10 mouse cellular contexts compared by ENCODE assay signal in the genomic region with DNA sequence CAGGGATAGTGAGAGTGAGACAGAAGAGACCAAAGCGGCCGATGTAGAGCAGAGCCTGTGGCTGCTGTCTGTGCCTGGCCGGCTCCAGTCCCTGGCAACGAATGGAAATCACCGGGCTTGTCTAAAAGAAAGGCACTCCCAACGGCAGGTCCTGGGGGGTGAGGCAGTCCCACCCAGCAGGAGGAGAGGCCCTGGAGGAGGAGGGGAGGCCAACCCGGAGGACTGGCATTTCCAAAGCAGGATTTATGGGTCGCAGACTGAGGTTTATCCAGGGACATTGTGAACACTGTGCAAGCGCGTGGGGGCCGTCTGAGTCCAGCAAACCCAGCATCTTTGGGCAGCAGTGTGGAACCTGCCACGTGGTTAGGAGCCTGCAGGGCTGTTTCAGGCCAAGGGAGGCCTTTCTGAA. TPM values are rescaled to one million over a fixed set of nuclear protein-coding genes. Genes with fewer than 3 reads are reported as not detected.
A peak's percentile ranks its signal among the peaks of the same experiment; 100 is the strongest.
DNase-seq lines count a peak whose midpoint lies in the region; ATAC-seq lines count a peak whose summit lies in the region.
"Had no signal": no experiment of that assay in that cellular context is flagged by ENCODE, and none has a peak within 500 bp of the region (broad histone marks: within the 10 kb centered on the region; RNA-seq: fewer than 3 reads in every experiment).

No protein-coding gene starts in this region.

- H3K4me1 ChIP-seq in intestine, embryonic 14.5 days (replicated peaks; ENCODE audit: control insufficient read depth, insufficient read depth, low read length), result peaks cover 36% of the 10 kb centered on the region
- H3K4me1 ChIP-seq in intestine, embryonic 16.5 days (ENCODE audit: control insufficient read depth, insufficient read depth, low read length), result peaks cover 18% of the 10 kb centered on the region
- peaks cover 30% of the 10 kb centered on the region for H3K4me1 ChIP-seq in neural tube, embryonic 15.5 days

- H3K27ac ChIP-seq in intestine, embryonic 14.5 days (ENCODE audit: low read depth), result peak overlapping the region; percentile 38; the same call in 1 of the 2 replicates
- H3K27ac ChIP-seq in intestine, embryonic 16.5 days (ENCODE audit: low read length), result no peak overlapping the region
- peak overlapping the region; percentile 13; the same call in 1 of the 2 replicates for H3K27ac ChIP-seq in neural tube, embryonic 15.5 days (replicated peaks)
- H3K27ac ChIP-seq: liver, embryonic 14.5 days had no signal

- H3K27me3 ChIP-seq in intestine, embryonic 14.5 days (replicated peaks; ENCODE audit: control insufficient read depth, insufficient read depth, low read length), result no peaks in the 10 kb centered on the region
- H3K27me3 ChIP-seq in intestine, embryonic 16.5 days (replicated peaks; ENCODE audit: control insufficient read depth, insufficient read depth, low read length), result no peaks in the 10 kb centered on the region
- no peaks in the 10 kb centered on the region for H3K27me3 ChIP-seq in neural tube, embryonic 15.5 days (replicated peaks)

- peak; percentile 42 to 54 for DNase-seq in cerebellum, postnatal 10 days
- no peak for DNase-seq in cerebellum, postnatal 36 days
- no peak for DNase-seq in intestine, embryonic 14.5 days (ENCODE audit: low spot score)
- peak; percentile 37 to 43 for DNase-seq in kidney, postnatal 36 days
- DNase-seq in lung, postnatal 25 days (ENCODE audit: low spot score), result no peak

- no peaks in the 10 kb centered on the region for H3K36me3 ChIP-seq in intestine, embryonic 14.5 days (ENCODE audit: control insufficient read depth, insufficient read depth, low read length)
- H3K36me3 ChIP-seq in intestine, embryonic 16.5 days (ENCODE audit: control insufficient read depth, insufficient read depth, low read length), result no peaks in the 10 kb centered on the region
- no peaks in the 10 kb centered on the region for H3K36me3 ChIP-seq in neural tube, embryonic 15.5 days

- no peak overlapping the region for H3K4me3 ChIP-seq in intestine, embryonic 14.5 days (ENCODE audit: low read depth, low read length)
- H3K4me3 ChIP-seq in intestine, embryonic 16.5 days (ENCODE audit: low read length), result no peak overlapping the region
- no peak overlapping the region for H3K4me3 ChIP-seq in neural tube, embryonic 15.5 days (replicated peaks)
- H3K4me3 ChIP-seq: erythroblast, embryonic 14.5 days had no signal

- no peak overlapping the region for H3K4me2 ChIP-seq in intestine, embryonic 14.5 days (ENCODE audit: low read length)
- H3K4me2 ChIP-seq in intestine, embryonic 16.5 days (ENCODE audit: low read depth, low read length), result no peak overlapping the region
- peak overlapping the region; percentile 6; the same call in 1 of the 2 replicates for H3K4me2 ChIP-seq in neural tube, embryonic 15.5 days

- no peak for ATAC-seq in intestine, embryonic 14.5 days (replicated peaks; ENCODE audit: low FRiP score, low TSS enrichment, low read depth)
- no peak for ATAC-seq in intestine, embryonic 16.5 days
- no peak; the same call in 1 of the 2 replicates for ATAC-seq in neural tube, embryonic 15.5 days (ENCODE audit: low FRiP score)
- no peak for ATAC-seq in monocyte, adult 5-6 weeks (replicated peaks; ENCODE audit: insufficient number of reproducible peaks, low FRiP score, low TSS enrichment, poor library complexity, severe bottlenecking)

- no peak overlapping the region for H3K9ac ChIP-seq in intestine, embryonic 14.5 days (ENCODE audit: low read length)
- H3K9ac ChIP-seq in intestine, embryonic 16.5 days (ENCODE audit: low read depth, low read length), result no peak overlapping the region
- no peak overlapping the region for H3K9ac ChIP-seq in neural tube, embryonic 15.5 days (replicated peaks)
- H3K9ac ChIP-seq: liver, embryonic 14.5 days had no signal

- 24% methylated on average over 12 of the region's 12 CpGs for WGBS in intestine, embryonic 14.5 days
- WGBS in intestine, embryonic 16.5 days, result 30% methylated on average over 12 of the region's 12 CpGs
- 8% methylated on average over 12 of the region's 12 CpGs for WGBS in neural tube, embryonic 15.5 days

- H3K9me3 ChIP-seq in intestine, embryonic 14.5 days (ENCODE audit: control insufficient read depth, low read length), result no peaks in the 10 kb centered on the region
- no peaks in the 10 kb centered on the region for H3K9me3 ChIP-seq in intestine, embryonic 16.5 days (ENCODE audit: control insufficient read depth, low read length)
- H3K9me3 ChIP-seq in neural tube, embryonic 15.5 days (replicated peaks), result no peaks in the 10 kb centered on the region

RNA-seq across cellular contexts. Expression of gene 2410131K14Rik, which starts 52.3 kb away (rescaled TPM):
- 8.5 and 9.2 TPM in 2 replicates for polyA plus RNA-seq in intestine, embryonic 14.5 days (2014; fragmentation: Nextera tagmentation; extraction: Ambion mirVana)
- 7.3 TPM in 2 replicates for polyA plus RNA-seq in intestine, embryonic 16.5 days (2015; fragmentation: Nextera tagmentation; extraction: Ambion mirVana)
- polyA plus RNA-seq in neural tube, embryonic 15.5 days (2015; fragmentation: Nextera tagmentation; extraction: Ambion mirVana), result 14.7 and 16.8 TPM in 2 replicates
- 4.5 to 6.2 TPM (median 4.9 TPM) in 3 replicates for total RNA-seq in monocyte, adult 5-6 weeks (2017)
- polyA plus RNA-seq: erythroblast, embryonic 14.5 days had no signal

RNA-seq across cellular contexts. Expression of gene Rnft2, which starts 52.4 kb away (rescaled TPM):
- polyA plus RNA-seq in intestine, embryonic 14.5 days (2014; fragmentation: Nextera tagmentation; extraction: Ambion mirVana), result 2.5 and 2.7 TPM in 2 replicates
- 1.1 and 2.6 TPM in 2 replicates for polyA plus RNA-seq in intestine, embryonic 16.5 days (2015; fragmentation: Nextera tagmentation; extraction: Ambion mirVana)
- 7.2 and 12.7 TPM in 2 replicates for polyA plus RNA-seq in neural tube, embryonic 15.5 days (2015; fragmentation: Nextera tagmentation; extraction: Ambion mirVana)
- total RNA-seq in monocyte, adult 5-6 weeks (2017), result not detected in 3 replicates
- polyA plus RNA-seq: erythroblast, embryonic 14.5 days had no signal

Comparison
In these comparisons a context has a peak if more than half of its experiments do, and no peak if none do; other contexts are left out.
1. DNase-seq: peak in cerebellum, postnatal 10 days (2 of 2) and kidney, postnatal 36 days (2 of 2); none in cerebellum, postnatal 36 days (0 of 2), intestine, embryonic 14.5 days (single experiment) and lung, postnatal 25 days (single experiment).